Mouse (Mus musculus): ENCODE measurements at regions not wholly inside any gene's neighbourhood (a gene's known extent, or its start where the extent isn't known, plus 50 kb on each side); places are given as distances from the start of the nearest gene placed in this dataset.

DNA sequence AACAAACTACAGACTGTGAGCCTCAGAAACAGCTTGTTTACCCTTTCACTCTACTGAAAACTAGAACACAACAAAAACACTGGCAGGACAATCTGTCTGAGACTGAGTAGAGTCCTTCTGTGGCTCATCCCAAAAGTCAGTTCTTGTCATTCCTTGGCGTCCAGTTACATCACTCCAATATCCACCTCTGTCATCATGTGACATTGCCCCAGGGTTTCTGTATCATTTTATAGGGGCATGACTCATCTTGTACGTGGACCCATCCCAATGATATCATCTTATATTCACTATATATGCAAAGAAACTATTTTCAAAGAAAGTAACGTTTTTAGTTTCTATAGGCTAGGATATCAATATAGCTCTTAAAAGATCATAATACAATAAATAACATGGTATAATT, 152.3 kb downstream of the Dkk2 start:
- intact Hi-C loops (cut with DNase I): no loop called here
- DNase-seq: no peak

- intact Hi-C loops (cut with DNase I): no loop called here
- DNase-seq: no peak
Observed at GRCm38 (mm10) chr3:132257834-132258233, 172.7 kb downstream of the Dkk2 start.

- no peak for DNase-seq
- intact Hi-C loops (cut with DNase I): no loop called here
Observed at GRCm38 (mm10) chr3:132269641-132270040, 184.5 kb downstream of the Dkk2 start.

GRCm38 (mm10) chr3:132274786-132275185, 189.7 kb downstream of the Dkk2 start:
- peak; percentile 32 to 39 for DNase-seq
- intact Hi-C loops (cut with DNase I): no loop called here

DNA sequence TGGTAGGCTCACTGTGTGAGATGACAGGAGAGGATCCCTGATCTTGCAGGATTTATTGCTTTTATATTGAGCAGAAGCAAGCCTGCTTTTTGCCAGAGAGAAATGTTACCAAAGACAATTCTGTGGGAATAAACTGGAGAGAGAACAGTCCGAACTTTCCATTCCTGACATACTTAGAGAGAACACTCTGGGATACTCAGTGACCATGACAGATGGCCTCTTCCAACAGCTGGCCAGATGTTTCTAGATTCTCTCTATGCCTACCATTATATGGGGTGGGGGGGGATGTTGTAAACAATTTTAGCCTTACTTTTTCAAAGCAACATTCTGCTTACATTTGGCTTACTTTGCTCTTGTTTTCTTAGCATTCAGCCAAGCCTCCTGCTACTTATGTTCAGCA, 192.7 kb downstream of the Dkk2 start:
- intact Hi-C loops (cut with DNase I): no loop called here
- no peak for DNase-seq

DNA sequence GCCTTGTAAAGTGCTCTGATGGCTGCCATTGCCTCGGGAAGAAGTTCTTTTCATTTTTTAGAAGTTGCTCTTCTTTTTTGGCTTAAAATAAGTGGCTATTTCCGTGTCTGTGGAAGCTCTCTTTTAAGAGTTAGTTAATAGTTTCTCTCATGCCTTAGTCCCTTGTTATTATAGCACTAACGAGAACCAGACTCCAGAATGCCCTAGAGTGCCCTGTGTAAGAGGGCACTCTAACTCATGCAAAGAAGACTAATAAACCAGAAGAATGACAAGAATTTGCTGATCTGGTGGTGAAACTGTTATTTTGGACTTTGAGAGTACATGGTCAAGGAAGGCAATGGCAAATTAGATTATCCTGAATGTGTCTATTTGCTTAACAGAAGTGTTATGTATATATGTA, 202.6 kb downstream of the Dkk2 start:
- DNase-seq: no peak
- intact Hi-C loops (cut with DNase I): no loop called here

GRCm38 (mm10) chr3:132326961-132327360, 241.9 kb downstream of the Dkk2 start:
- intact Hi-C loops (cut with DNase I): no loop called here
- DNase-seq: peak in 1 of 2 experiments; percentile 2

DNA sequence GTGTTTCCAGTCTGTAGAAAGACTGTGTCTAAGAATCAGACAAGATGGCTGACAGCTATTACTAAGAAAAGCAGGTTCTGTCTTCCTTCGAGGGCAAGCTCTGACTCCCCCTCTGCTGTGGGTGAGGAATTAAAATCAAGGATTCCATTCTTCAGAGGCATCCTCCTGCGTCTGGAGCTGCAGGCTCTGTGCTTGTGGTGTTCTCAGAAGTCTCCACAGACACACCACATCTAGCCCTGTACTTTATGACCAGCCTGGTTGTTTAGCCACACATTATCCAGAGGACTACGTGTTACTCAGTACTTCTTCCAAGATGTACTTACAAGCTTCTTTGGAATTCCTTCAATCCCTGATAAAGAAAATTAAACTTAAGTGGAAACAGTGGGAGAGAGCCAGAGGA, 258.5 kb downstream of the Dkk2 start:
- intact Hi-C loops (cut with DNase I): no loop called here
- DNase-seq: no peak

DNA sequence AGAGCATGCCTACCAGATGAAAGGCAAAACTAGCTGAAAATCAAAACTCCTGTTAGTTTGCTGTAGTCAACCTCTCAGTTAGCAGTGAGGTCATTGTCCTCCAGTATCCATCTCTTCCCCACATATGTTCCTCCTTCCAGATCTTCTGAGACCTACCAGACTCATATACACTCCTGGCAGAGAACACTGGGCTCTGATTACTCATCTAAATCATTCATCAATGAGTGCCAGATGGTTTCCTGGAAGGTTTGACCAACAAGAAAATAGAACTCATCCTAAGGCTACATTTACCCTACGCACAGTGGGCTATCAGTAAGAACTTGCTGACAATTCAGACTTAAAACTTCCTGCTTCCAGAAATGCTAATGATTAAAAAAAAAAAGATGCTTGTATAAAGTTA, 260.8 kb downstream of the Dkk2 start:
- intact Hi-C loops (cut with DNase I): no loop called here

GRCm38 (mm10) chr3:132349602-132350001, 264.5 kb downstream of the Dkk2 start:
- intact Hi-C loops (cut with DNase I): no loop called here
- no peak for DNase-seq

More for the DNA sequence above, 260.8 kb downstream of the Dkk2 start:
- no peak for DNase-seq

DNA sequence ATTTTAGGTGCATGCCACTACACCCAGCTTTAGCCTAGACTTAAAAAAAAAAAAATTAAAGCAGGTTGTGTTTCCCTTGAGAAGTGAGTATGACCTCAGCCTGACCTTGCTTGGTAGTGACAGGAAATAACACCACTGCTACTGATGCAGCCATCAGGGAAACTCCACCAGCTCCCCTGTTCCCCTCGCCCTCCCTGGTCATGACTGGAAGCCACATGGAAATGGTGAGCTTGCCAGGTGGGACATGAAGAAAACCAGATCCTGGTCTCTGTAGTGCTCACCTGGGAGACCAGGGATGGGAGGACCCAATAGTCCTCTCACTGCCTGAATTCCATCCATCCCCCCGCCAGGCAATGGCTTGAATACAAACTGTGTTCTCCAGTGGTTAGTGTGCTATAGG, 268.1 kb downstream of the Dkk2 start:
- no peak for DNase-seq
- intact Hi-C loops (cut with DNase I): no loop called here

DNA sequence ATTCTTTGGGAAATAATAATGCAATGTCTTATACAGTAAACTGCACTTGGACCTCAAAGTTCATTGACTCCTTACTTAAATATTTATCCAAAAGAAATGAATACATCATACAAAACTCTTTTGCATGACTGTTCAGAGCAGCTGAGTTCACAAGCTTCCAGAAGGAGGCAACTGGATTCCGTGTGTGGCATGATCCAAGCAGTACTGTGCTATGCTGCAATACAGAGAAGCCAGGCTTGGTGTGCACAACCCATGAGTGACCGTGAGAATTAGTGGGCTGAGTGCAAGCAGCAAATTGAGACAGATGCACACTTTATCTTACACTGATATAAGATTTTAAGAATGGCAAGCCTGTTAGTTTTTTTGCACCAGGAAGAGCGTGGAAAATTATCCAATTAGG, 270.0 kb upstream of the Gimd1 start:
- DNase-seq: no peak
- intact Hi-C loops (cut with DNase I): no loop called here

DNA sequence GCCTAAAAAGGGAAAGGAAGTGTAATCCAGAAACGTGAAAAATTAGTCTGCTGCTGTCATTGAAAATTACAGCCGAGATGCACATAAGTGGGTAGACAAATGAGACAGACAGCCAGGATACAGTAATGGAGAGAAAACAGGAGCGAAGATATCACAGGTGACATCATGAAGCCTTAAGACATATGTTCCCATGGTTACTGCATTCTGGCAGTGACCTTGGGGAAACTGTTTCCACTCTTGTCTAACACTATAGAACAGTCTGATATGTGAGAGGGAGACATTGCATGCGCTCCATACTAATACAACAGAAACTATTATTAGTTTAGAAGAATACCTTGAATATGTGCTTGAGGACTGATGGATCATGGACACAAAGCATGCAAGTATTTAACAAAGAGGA, 254.0 kb upstream of the Gimd1 start:
- no peak for DNase-seq
- intact Hi-C loops (cut with DNase I): no loop called here

DNA sequence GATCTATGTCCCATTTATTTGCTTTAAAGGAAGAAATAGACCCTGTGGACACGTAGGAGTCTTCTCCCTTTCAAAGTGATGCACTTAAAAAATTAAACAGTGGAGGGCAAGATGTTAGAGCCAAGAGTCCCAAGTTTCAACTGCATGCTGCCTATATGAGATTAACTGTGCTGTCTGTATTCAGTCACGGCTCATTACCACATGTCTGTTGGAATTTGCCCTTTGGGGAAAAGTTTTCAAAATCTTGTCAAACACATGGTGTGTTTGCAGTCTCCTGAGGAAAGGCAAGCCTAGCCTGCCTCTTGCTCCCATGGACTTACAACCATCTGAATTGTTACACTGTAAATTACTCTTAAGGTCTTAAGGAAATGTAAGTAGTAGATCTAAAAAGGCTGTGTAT, 211.9 kb upstream of the Gimd1 start:
- no peak for DNase-seq
- intact Hi-C loops (cut with DNase I): no loop called here

GRCm38 (mm10) chr3:132425819-132426671, 203.6 kb upstream of the Gimd1 start:
- DNase-seq: no peak
- intact Hi-C loops (cut with DNase I): no loop called here

- no peak for DNase-seq
- intact Hi-C loops (cut with DNase I): no loop called here
Observed at GRCm38 (mm10) chr3:132427244-132427643, 202.4 kb upstream of the Gimd1 start.

DNA sequence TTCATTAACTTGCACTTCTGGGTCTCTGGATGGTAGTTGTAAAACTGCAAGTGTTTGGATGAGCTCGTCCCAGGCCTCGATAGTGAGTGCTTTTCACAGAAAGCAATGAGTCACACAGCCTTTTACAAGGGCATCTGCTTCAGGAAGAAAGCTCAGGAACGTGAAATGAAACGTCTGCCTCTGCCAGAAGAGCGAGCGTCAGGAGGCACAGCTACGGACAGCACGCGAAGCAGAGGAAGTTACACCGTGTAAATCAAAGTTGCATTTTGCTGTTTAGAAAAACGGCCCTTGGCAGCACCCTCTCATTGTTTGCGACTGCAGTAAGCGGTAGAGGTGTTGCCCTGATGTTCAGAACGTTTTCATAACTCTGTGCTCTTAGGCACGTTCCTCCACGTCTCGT, 201.5 kb upstream of the Gimd1 start:
- intact Hi-C loops (cut with DNase I): no loop called here
- no peak for DNase-seq

DNA sequence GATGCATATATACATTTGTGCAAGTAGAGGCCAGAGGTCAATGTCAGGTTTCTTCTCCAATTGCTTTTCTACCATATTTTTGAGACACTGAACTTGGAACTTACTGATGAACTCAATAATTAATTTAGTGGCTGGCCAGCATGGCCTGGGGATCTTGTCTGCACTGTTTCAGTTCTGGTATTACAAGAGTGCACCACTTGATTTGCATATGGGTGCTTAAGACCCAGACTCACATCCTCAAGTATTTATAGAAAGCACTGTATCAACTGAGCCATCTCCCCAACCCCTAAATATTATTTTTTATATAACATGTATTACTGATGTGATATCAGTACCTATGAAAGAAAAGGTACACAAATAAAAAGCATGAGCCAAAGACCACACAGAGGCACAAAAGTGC, 197.8 kb upstream of the Gimd1 start:
- DNase-seq: no peak
- intact Hi-C loops (cut with DNase I): no loop called here

GRCm38 (mm10) chr3:132441226-132441625, 188.4 kb upstream of the Gimd1 start:
- intact Hi-C loops (cut with DNase I): no loop called here
- DNase-seq: no peak

DNA sequence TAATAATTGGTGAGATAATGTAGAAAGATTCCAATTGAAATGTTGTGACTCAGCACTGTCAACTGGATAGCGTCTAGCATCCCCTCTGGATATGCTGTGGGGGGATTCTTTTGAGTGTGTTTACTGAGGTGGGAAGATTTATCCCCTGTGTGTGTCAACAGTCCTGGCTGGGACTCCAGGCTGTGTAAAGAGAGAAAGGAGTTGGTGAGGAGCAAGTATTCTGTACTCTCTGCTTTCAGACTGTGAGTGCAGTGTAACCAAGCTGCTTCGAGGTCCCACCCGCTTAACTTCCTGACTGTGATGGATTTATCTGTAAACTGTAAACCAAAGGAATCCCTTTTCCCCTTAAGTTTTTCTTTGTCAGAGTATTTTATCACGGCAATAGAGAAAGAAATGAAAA, 175.7 kb upstream of the Gimd1 start:
- DNase-seq: no peak
- intact Hi-C loops (cut with DNase I): no loop called here

GRCm38 (mm10) chr3:132462348-132462959, 167.2 kb upstream of the Gimd1 start:
- no peak for DNase-seq
- intact Hi-C loops (cut with DNase I): no loop called here

GRCm38 (mm10) chr3:132471070-132471469, 158.6 kb upstream of the Gimd1 start:
- intact Hi-C loops (cut with DNase I): no loop called here
- no peak for DNase-seq

Measured in heart, postnatal 14 days (tissue).